Mouse (Mus musculus) stomach, embryonic 14.5 days (tissue): Measurements from ENCODE around the gene Togaram1. TPM values are rescaled to one million over a fixed set of nuclear protein-coding genes. Genes with fewer than 3 reads are reported as not detected.

Source experiments
- ATAC-seq: fragments of 200-750 bp; cut with Nextera tagmentation; 2 replicates; pipeline ENCODE4 v1.8.0; 2017; ENCODE audit warnings: low read depth, moderate TSS enrichment; ENCODE audit not compliant: insufficient number of reproducible peaks, insufficient read depth, low FRiP score
- H3K27ac ChIP-seq: fragments of 300-500 bp; sonication (generic); 2 replicates; pipeline ENCODE4 v1.5.1; 2014; ENCODE audit warnings: mild to moderate bottlenecking, low read length, moderate library complexity, mixed read lengths
- H3K27me3 ChIP-seq: fragments of 300-500 bp; sonication (generic); 2 replicates; pipeline ENCODE4 v1.6.1; 2014; ENCODE audit warnings: low read length, control low read depth, mixed read lengths; ENCODE audit not compliant: control insufficient read depth, insufficient read depth
- H3K36me3 ChIP-seq: fragments of 300-500 bp; sonication (generic); 2 replicates; pipeline ENCODE4 v1.6.1; 2014; ENCODE audit warnings: mild to moderate bottlenecking, control low read depth, low read length, moderate library complexity, mixed read lengths; ENCODE audit not compliant: control insufficient read depth, insufficient read depth
- H3K4me1 ChIP-seq: fragments of 300-500 bp; sonication (generic); 2 replicates; pipeline ENCODE4 v1.6.1; 2014; ENCODE audit warnings: low read length, control low read depth, mixed read lengths; ENCODE audit not compliant: control insufficient read depth, insufficient read depth
- H3K4me2 ChIP-seq: fragments of 300-500 bp; sonication (generic); replicated peaks from 2 replicates; pipeline ENCODE4 v1.6.1; 2014; ENCODE audit warnings: low read depth, low read length, control low read depth
- H3K4me3 ChIP-seq: fragments of 300-500 bp; sonication (generic); 2 replicates; pipeline ENCODE4 v1.5.1; 2014; ENCODE audit warnings: low read depth, low read length, control low read depth
- H3K9ac ChIP-seq: fragments of 300-500 bp; sonication (generic); replicated peaks from 2 replicates; pipeline ENCODE4 v1.6.1; 2014; ENCODE audit warnings: low read depth, mild to moderate bottlenecking, control low read depth, low read length, moderate library complexity, mixed read lengths
- H3K9me3 ChIP-seq: fragments of 300-500 bp; sonication (generic); 2 replicates; pipeline ENCODE4 v1.6.1; 2016; ENCODE audit warnings: low read depth, low read length, control low read depth; ENCODE audit not compliant: control insufficient read depth
- WGBS: fragments of 180-500 bp; shearing (Covaris S2); extraction: QIAGEN DNeasy Blood & Tissue Kit; methylation state at CpG from one replicate; pipeline ENCODE4 v1.1.7; 2014; 5-methylcytosine and 5-hydroxymethylcytosine counted together
- polyA plus RNA-seq: library from polyadenylated mRNA; unstranded; fragments of >200 nt; fragmentation: Nextera tagmentation; extraction: Ambion mirVana; gene quantifications from 2 replicates; pipeline ENCODE4 v1.2.1, GENCODE M21; 2014

Togaram1 gene
- polyA plus RNA-seq: 39.0 and 44.9 TPM in 2 replicates

DNA sequence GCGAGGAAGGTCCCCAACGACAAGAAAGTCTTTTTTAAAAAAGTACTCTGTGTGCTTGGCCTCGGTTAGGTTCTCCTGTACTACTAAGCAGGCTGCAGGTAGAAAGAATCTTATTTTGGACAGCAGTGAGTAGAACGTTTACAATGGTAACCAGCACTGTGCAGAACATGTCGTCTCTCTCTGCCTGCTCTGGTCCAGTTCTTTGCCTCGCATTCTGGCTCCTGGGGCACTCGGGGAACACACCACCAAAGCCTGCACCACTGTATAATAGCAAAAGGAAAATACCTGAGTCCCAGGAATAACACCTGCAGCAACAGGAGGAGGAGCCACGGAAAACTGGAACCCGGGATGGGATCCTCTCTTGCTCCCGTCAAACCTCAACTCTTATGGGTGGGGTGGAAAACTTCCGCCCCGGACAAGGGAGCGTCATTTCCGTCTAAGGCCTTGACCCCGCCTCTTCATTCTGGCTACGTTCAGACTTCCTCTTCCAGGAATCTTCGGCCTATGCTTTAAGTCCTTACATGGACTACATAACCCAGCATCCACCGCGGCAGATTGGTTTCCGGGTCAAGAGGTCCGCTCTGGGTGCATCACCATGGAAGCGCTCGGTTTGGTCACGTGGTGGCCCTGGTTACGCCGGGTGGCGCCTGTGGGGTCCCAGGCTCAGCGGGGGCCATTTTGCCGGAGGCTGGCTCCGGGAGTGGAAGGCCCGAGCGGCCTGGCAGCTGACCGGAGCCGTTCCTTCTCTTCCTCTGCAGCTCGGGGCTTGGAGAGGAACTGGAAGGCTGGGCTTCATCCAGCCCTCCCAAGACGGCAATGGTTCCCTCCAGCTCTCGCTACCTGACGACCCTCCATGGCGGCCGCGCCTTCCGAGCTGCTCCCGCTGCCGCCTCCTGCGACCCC, at the start of gene Togaram1, which contains the start of gene Klhl28:
Gene Togaram1 (plus strand): TSS at position 681 of the 903 bp plus-strand sequence.
Gene Klhl28 (minus strand): TSS at position 411 of the 903 bp plus-strand sequence.
- Histone ChIP-seq H3K9ac (peak within 1 kb of the TSS; percentile 80), H3K27ac (peak within 1 kb of the TSS; percentile 91), H3K27me3 (no peaks in the 10 kb centered on the region), H3K4me1 (no peaks in the 10 kb centered on the region), H3K4me3 (peak within 1 kb of the TSS; percentile 90), H3K9me3 (no peaks in the 10 kb centered on the region), H3K36me3 (no peaks in the 10 kb centered on the region), H3K4me2 (peak within 1 kb of the TSS; percentile 95)
- under 1% methylated on average over 45 of the region's 45 CpGs for WGBS
- peak; percentile 99 for ATAC-seq

DNA sequence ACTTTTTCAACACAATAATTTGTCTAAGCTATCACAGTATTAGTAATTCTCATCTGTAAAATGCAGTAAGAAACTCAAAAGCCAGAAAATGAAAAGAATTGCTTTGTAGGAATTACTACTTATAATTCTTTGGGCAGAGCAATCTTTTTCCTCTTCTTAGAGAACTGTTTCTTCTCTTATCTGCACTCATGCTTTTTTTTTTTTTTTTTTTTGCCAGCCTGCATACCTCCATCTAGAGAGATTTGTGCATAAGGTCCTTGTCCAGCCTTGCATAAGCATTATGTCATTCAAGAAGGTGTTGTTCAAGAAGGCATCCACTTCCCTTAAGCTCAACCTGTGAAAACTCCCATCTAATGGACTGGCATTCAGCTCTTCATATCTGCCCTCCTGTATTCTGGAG, 48.9 kb upstream of the Togaram1 start:
- Histone ChIP-seq H3K4me3 (no peak overlapping the region), H3K4me2 (no peak overlapping the region), H3K36me3 (no peaks in the 10 kb centered on the region; the same call in 1 of the 2 replicates), H3K9me3 (no peaks in the 10 kb centered on the region), H3K9ac (no peak overlapping the region), H3K4me1 (no peaks in the 10 kb centered on the region), H3K27me3 (no peaks in the 10 kb centered on the region), H3K27ac (no peak overlapping the region)
- ATAC-seq: no peak

DNA sequence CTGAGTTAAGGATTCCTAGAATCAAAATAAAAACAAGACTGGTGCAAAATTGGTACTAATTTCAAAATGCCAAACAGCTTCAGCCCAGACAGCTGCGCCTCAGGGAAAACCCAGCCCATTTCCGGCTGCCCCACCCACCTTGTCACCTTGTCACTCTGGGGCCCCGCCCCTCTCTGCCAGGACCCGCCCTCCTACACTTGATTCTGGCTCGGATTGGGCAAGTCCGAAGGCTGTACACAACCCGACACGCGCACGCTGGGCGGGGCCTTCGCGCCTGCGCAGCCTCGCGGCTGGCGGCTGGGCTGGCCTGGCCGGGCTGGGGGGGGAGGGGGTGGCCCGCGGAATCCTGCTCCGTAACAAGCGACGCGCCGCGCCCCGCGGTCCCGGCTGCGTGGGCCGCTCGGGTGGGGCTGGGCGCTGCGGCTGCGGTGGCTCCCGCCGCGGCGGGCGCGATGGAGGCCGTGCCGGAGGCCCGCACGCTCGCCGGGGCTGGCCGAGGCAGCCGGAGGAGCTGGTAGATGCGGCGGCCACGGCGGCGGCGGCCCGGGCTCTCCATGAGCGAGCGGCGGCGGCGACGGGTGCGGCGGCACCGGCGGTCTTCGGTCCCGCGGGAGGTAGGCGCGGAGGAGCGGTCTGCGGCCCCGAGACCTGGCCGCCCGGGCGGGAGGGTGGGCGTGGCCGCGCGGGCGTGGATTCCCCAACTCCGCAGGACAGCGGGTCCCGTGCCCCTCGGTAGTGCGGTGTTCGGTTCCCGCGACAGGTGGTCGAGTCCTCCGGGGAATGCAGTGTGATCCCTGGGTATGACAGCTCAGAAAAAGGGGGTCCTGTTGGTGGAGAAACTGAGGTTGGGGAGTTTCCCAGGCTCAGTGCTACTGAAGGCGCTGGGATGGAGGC, 47.8 kb upstream of the Togaram1 start, which contains the start of gene Gm527:
Gene Gm527 (plus strand): TSS at position 329 of the 894 bp plus-strand sequence.
- H3K4me2 ChIP-seq: peak within 1 kb of the TSS; percentile 76
- H3K36me3 ChIP-seq: peaks cover 3% of the 10 kb centered on the region; the same call in 1 of the 2 replicates
- H3K27ac ChIP-seq: peak within 1 kb of the TSS; percentile 58
- H3K4me1 ChIP-seq: no peaks in the 10 kb centered on the region
- H3K27me3 ChIP-seq: no peaks in the 10 kb centered on the region
- H3K4me3 ChIP-seq: peak within 1 kb of the TSS; percentile 74
- H3K9me3 ChIP-seq: no peaks in the 10 kb centered on the region
- peak; percentile 100 for ATAC-seq
- peak within 1 kb of the TSS; percentile 71 for H3K9ac ChIP-seq
- WGBS: under 1% methylated on average over 81 of the region's 93 CpGs

DNA sequence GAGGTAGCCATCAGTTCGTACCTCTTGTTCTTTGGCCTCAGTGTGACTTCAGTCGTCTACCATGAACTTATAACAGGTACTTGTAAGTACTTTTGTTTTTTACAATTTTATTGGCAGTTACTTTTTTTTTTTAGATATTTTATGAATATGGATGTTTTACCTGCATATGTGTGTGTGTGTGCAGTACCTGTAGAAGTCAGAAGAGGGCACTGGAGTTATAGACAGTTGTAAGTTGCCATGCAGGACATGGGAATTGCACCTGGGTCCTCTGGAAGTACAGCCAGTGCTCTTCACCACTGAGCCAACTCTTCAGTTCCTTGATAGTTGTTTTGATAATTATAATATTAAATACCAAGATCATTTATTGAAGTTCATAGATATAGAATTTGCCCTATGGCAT, 28.1 kb upstream of the Togaram1 start:
- Histone ChIP-seq H3K4me2 (no peak overlapping the region), H3K9me3 (no peaks in the 10 kb centered on the region), H3K27ac (no peak overlapping the region), H3K4me1 (no peaks in the 10 kb centered on the region), H3K27me3 (no peaks in the 10 kb centered on the region), H3K4me3 (no peak overlapping the region), H3K9ac (no peak overlapping the region), H3K36me3 (peaks cover under 1% of the 10 kb centered on the region; the same call in 1 of the 2 replicates)
- 87% methylated on average over 2 of the region's 2 CpGs for WGBS
- ATAC-seq: no peak

DNA sequence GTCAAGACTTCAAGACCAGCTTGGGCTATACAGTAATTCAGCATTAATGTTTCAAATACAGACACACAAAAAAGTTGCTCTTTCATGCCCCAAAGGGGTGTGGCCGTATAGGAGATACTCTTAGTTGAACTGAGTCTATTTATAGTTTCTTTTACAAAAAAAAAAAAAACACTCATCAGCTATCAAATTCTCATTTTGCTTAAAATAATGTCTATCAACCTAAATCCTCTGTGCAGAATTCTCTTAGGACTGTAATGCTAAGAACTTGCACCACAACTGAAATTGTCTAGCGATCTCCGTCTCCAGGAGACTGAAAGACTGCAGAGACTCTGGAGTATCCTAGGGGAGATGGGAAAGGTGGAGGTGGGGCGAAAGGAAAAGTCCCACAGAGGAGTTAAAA, 1.0 kb upstream of the Togaram1 start:
- WGBS: 19% methylated on average over 4 of the region's 4 CpGs
- Histone ChIP-seq H3K36me3 (no peaks in the 10 kb centered on the region), H3K4me1 (no peaks in the 10 kb centered on the region), H3K27me3 (no peaks in the 10 kb centered on the region), H3K27ac (no peak overlapping the region), H3K4me2 (peak overlapping the region; percentile 68), H3K9ac (peak overlapping the region; percentile 56), H3K4me3 (peak overlapping the region; percentile 90), H3K9me3 (no peaks in the 10 kb centered on the region)
- no peak for ATAC-seq

DNA sequence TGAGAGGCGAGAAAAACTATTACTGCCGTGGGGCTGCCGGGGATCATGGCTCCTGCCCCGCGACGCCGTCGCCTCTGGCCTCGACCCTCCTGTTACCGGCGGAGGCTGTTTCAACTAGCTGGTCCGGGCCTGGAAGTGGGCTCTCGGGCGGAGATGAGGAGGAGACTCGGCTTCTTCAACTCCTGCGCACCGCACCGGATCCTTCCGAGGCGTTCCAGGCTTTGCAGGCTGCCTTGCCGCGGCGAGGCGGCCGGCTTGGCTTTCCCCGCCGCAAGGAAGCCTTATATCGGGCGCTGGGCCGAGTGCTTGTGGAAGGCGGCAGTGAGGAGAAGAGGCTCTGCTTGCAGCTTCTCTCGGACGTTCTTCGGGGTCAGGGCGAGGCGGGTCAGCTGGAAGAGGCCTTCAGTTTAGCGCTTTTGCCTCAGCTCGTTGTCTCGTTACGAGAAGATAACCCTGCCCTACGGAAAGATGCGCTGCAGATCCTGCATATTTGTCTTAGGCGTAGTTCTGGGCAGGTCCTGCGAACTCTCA, 562 bp downstream of the Togaram1 start:
- peak overlapping the region; percentile 91 for H3K27ac ChIP-seq
- under 1% methylated on average over 44 of the region's 44 CpGs for WGBS
- no peak for ATAC-seq
- H3K4me2 ChIP-seq: peak overlapping the region; percentile 95
- peak overlapping the region; percentile 80 for H3K9ac ChIP-seq
- H3K9me3 ChIP-seq: no peaks in the 10 kb centered on the region
- no peaks in the 10 kb centered on the region for H3K36me3 ChIP-seq
- peak overlapping the region; percentile 90 for H3K4me3 ChIP-seq
- no peaks in the 10 kb centered on the region for H3K27me3 ChIP-seq
- peaks cover 6% of the 10 kb centered on the region; the same call in 1 of the 2 replicates for H3K4me1 ChIP-seq

GRCm38 (mm10) chr12:64966652-64967435, 1.2 kb downstream of the Togaram1 start:
- Histone ChIP-seq H3K4me1 (peaks cover 10% of the 10 kb centered on the region), H3K9me3 (no peaks in the 10 kb centered on the region), H3K4me2 (peak overlapping the region; percentile 95), H3K27ac (peak overlapping the region; percentile 91), H3K9ac (peak overlapping the region; percentile 80), H3K36me3 (no peaks in the 10 kb centered on the region), H3K27me3 (no peaks in the 10 kb centered on the region), H3K4me3 (peak overlapping the region; percentile 90)
- no peak for ATAC-seq
- WGBS: 3% methylated on average over 19 of the region's 19 CpGs
